Mouse (Mus musculus) ES-Bruce4 (cell line): Measurements from ENCODE around the gene Galk2. TPM values are rescaled to one million over a fixed set of nuclear protein-coding genes. Genes with fewer than 3 reads are reported as not detected.

Source experiments
- H3K27ac ChIP-seq: 2 replicates; pipeline ENCODE4 v1.5.1; 2012; ENCODE audit warnings: low read length, inconsistent platforms; ENCODE audit not compliant: insufficient read depth
- H3K27me3 ChIP-seq: 2 replicates; pipeline ENCODE4 v1.6.1; 2012; ENCODE audit warnings: mild to moderate bottlenecking, low read length, inconsistent platforms; ENCODE audit not compliant: control insufficient read depth, poor library complexity, insufficient read depth, severe bottlenecking
- H3K36me3 ChIP-seq: 2 replicates; pipeline ENCODE4 v1.6.1; 2012; ENCODE audit warnings: inconsistent platforms, mild to moderate bottlenecking, low read length, moderate library complexity; ENCODE audit not compliant: control insufficient read depth, poor library complexity, insufficient read depth, severe bottlenecking
- H3K4me1 ChIP-seq: one replicate; pipeline ENCODE4 v1.8.1; 2011; ENCODE audit warnings: low read length; ENCODE audit not compliant: control insufficient read depth, insufficient read depth
- H3K4me3 ChIP-seq: 2 replicates; pipeline ENCODE4 v1.5.1; 2011; ENCODE audit warnings: low read depth, mild to moderate bottlenecking, low read length
- H3K9ac ChIP-seq: 2 replicates; pipeline ENCODE4 v1.6.1; 2012; ENCODE audit warnings: low read depth, mild to moderate bottlenecking, inconsistent platforms; ENCODE audit not compliant: poor library complexity, severe bottlenecking
- H3K9me3 ChIP-seq: replicated peaks from 2 replicates; pipeline ENCODE4 v1.6.1; 2012; ENCODE audit warnings: mild to moderate bottlenecking, low read length, inconsistent platforms; ENCODE audit not compliant: control insufficient read depth, poor library complexity, insufficient read depth, severe bottlenecking
- CTCF ChIP-seq: IDR thresholded peaks from one replicate; pipeline ENCODE4 v1.8.1; 2011; ENCODE audit warnings: low read depth, low read length
- EP300 ChIP-seq: IDR thresholded peaks from 2 replicates; pipeline ENCODE4 v1.6.1; 2011; ENCODE audit warnings: low read depth, low read length; ENCODE audit not compliant: insufficient read depth
- POLR2A ChIP-seq: IDR thresholded peaks from one replicate; pipeline ENCODE4 v1.8.1; 2011; ENCODE audit warnings: low read length; ENCODE audit not compliant: insufficient read depth
- polyA plus RNA-seq: library from polyadenylated mRNA; stranded (reverse); fragments of >200 nt; gene quantifications from 2 replicates; pipeline ENCODE4 v1.2.4, GENCODE M21; 2011; ENCODE audit warnings: low read depth; ENCODE audit not compliant: missing spikeins, insufficient read depth, insufficient read length

Galk2 gene
- polyA plus RNA-seq, 1 experiment, result 19.0 TPM

GRCm38 (mm10) chr2:125943301-125943700 lies 84.4 kb downstream of the Galk2 start:
- Histone ChIP-seq H3K27ac (no peak overlapping the region), H3K27me3 (no peaks in the 10 kb centered on the region), H3K9ac (no peak overlapping the region), H3K4me1 (no peaks in the 10 kb centered on the region), H3K9me3 (no peaks in the 10 kb centered on the region), H3K36me3 (no peaks in the 10 kb centered on the region; the same call in 1 of the 2 replicates), H3K4me3 (no peak overlapping the region)
- TF ChIP-seq POLR2A (no peak), EP300 (no peak), CTCF (no peak)

- H3K27me3 ChIP-seq, result no peaks in the 10 kb centered on the region
- TF ChIP-seq EP300 (no peak), CTCF (no peak), POLR2A (no peak)
Observed at GRCm38 (mm10) chr2:125948195-125948594, 89.3 kb downstream of the Galk2 start.

GRCm38 (mm10) chr2:125968811-125969210 lies 109.9 kb downstream of the Galk2 start:
- Histone ChIP-seq H3K27me3 (no peaks in the 10 kb centered on the region), H3K4me3 (no peak overlapping the region), H3K9ac (no peak overlapping the region), H3K4me1 (no peaks in the 10 kb centered on the region), H3K27ac (no peak overlapping the region), H3K9me3 (no peaks in the 10 kb centered on the region), H3K36me3 (no peaks in the 10 kb centered on the region)
- TF ChIP-seq CTCF (no peak), EP300 (no peak), POLR2A (no peak)

More at GRCm38 (mm10) chr2:125948195-125948594, 89.3 kb downstream of the Galk2 start:
- no peaks in the 10 kb centered on the region for H3K9me3 ChIP-seq
- no peak overlapping the region for H3K4me3 ChIP-seq
- H3K36me3 ChIP-seq, result no peaks in the 10 kb centered on the region; the same call in 1 of the 2 replicates
- no peaks in the 10 kb centered on the region for H3K4me1 ChIP-seq
- no peak overlapping the region for H3K27ac ChIP-seq
- no peak overlapping the region for H3K9ac ChIP-seq

- Histone ChIP-seq H3K4me3 (no peak overlapping the region), H3K9ac (no peak overlapping the region), H3K36me3 (no peaks in the 10 kb centered on the region), H3K27ac (no peak overlapping the region), H3K27me3 (no peaks in the 10 kb centered on the region), H3K9me3 (no peaks in the 10 kb centered on the region), H3K4me1 (no peaks in the 10 kb centered on the region)
- TF ChIP-seq POLR2A (no peak), CTCF (no peak), EP300 (no peak)
Observed at GRCm38 (mm10) chr2:125973207-125973606, 114.3 kb downstream of the Galk2 start.

GRCm38 (mm10) chr2:125975206-125975605 lies 116.3 kb downstream of the Galk2 start:
- H3K9me3 ChIP-seq, result no peaks in the 10 kb centered on the region
- H3K4me1 ChIP-seq, result no peaks in the 10 kb centered on the region
- no peaks in the 10 kb centered on the region for H3K36me3 ChIP-seq
- H3K27me3 ChIP-seq, result no peaks in the 10 kb centered on the region
- no peak overlapping the region for H3K9ac ChIP-seq
- TF ChIP-seq POLR2A, result no peak
- TF ChIP-seq EP300, result no peak
- no peak for TF ChIP-seq CTCF
- H3K27ac ChIP-seq, result no peak overlapping the region
- no peak overlapping the region for H3K4me3 ChIP-seq

GRCm38 (mm10) chr2:125975808-125976345 lies 117.0 kb downstream of the Galk2 start:
- TF ChIP-seq EP300 (no peak), POLR2A (no peak), CTCF (no peak)
- Histone ChIP-seq H3K9ac (no peak overlapping the region), H3K36me3 (no peaks in the 10 kb centered on the region), H3K27ac (no peak overlapping the region), H3K27me3 (no peaks in the 10 kb centered on the region), H3K4me1 (no peaks in the 10 kb centered on the region), H3K9me3 (no peaks in the 10 kb centered on the region), H3K4me3 (no peak overlapping the region)
